Comparison of ENCODE assay signal across 22 mouse cellular contexts in genomic region chr1:178419608-178420007, GRCm38 (mm10).
"Had no signal": no experiment of that assay in that cellular context is flagged by ENCODE, and none has a peak within 500 bp of the region (broad histone marks: within the 10 kb centered on the region; RNA-seq: fewer than 3 reads in every experiment).

No protein-coding gene starts in this region.

- H3K4me3 ChIP-seq: heart, embryonic 10.5 days; heart, embryonic 12.5 days; hindbrain, embryonic 13.5 days; hindbrain, embryonic 15.5 days; limb, embryonic 13.5 days; limb, embryonic 15.5 days; liver, embryonic 13.5 days had no signal

- H3K27ac ChIP-seq: heart, embryonic 10.5 days; hindbrain, embryonic 13.5 days; hindbrain, embryonic 15.5 days; hindbrain, postnatal 0 days; limb, embryonic 13.5 days; limb, embryonic 15.5 days; liver, embryonic 13.5 days had no signal

- H3K4me2 ChIP-seq: heart, embryonic 12.5 days; hindbrain, embryonic 13.5 days; hindbrain, embryonic 15.5 days; limb, embryonic 13.5 days; limb, embryonic 15.5 days; liver, embryonic 13.5 days had no signal

- DNase-seq: forebrain, postnatal 0 days; gastrocnemius, postnatal 14 days; gastrocnemius, postnatal 36 days; heart, adult 18-20 months; heart, postnatal 10 days; heart, postnatal 4 days; kidney, adult 11 months; kidney, adult 2 months; kidney, postnatal 10 days; kidney, postnatal 25 days; layer of hippocampus, adult 9-11 months; layer of hippocampus, postnatal 36 days; left cerebral cortex, postnatal 4 days; liver, embryonic 13.5 days had no signal

- H3K9ac ChIP-seq: forebrain, postnatal 0 days; heart, embryonic 12.5 days; hindbrain, embryonic 13.5 days; hindbrain, embryonic 15.5 days; limb, embryonic 13.5 days; limb, embryonic 15.5 days; liver, embryonic 13.5 days had no signal

- ATAC-seq: forebrain, postnatal 0 days; hindbrain, postnatal 0 days; intestine, embryonic 16.5 days had no signal

- H3K36me3 ChIP-seq: heart, embryonic 10.5 days; heart, embryonic 12.5 days; hindbrain, embryonic 13.5 days; hindbrain, embryonic 15.5 days; limb, embryonic 13.5 days; limb, embryonic 15.5 days; liver, embryonic 13.5 days had no signal

- H3K4me1 ChIP-seq: heart, embryonic 10.5 days; heart, embryonic 12.5 days; hindbrain, embryonic 13.5 days; hindbrain, embryonic 15.5 days; limb, embryonic 15.5 days; liver, embryonic 13.5 days had no signal

- H3K9me3 ChIP-seq: heart, embryonic 10.5 days; heart, embryonic 12.5 days; hindbrain, embryonic 13.5 days; hindbrain, embryonic 15.5 days; limb, embryonic 13.5 days; limb, embryonic 15.5 days; liver, embryonic 13.5 days had no signal

- H3K27me3 ChIP-seq: heart, embryonic 12.5 days; hindbrain, embryonic 13.5 days; hindbrain, embryonic 15.5 days; limb, embryonic 13.5 days; limb, embryonic 15.5 days; liver, embryonic 13.5 days had no signal
